Mouse (Mus musculus) embryo, embryonic 10 days (tissue): ENCODE results near the gene Ndel1.

Experiments used
- DNase-seq: peaks from one replicate; pipeline ENCODE4 v3.0.0-alpha.2; 2015; ENCODE audit warnings: low spot score

Ndel1 gene

DNA sequence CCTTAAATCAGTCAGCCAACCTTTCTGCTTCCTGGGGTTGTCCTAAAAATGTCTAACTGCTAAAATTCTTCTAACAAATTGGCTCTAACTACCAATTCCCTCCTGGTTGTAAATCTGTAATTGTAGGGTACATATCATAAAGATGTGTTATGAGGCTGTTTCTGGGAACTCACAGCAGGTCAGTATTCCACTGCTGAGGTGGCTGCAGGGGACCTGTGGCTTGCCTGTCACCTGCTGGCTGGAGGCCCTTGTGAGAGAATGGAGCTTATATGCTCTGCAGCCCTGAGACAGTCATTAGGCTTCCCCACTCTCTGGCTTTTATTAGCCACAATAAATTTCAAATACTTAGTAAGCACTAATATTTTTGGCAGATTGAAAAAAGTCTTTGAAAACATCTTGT lies 92.8 kb downstream of the Ndel1 start:
- no peak for DNase-seq

GRCm38 (mm10) chr11:68777933-68778332 lies 93.7 kb downstream of the Ndel1 start:
- DNase-seq: no peak

GRCm38 (mm10) chr11:68776147-68776655 lies 95.5 kb downstream of the Ndel1 start:
- no peak for DNase-seq
